Mouse (Mus musculus): ENCODE data around the gene Ttc22. TPM values are rescaled to one million over a fixed set of nuclear protein-coding genes. Genes with fewer than 3 reads are reported as not detected.

The Ttc22 gene
- total RNA-seq, 2 experiments from 2014 or later, result not detected

DNA sequence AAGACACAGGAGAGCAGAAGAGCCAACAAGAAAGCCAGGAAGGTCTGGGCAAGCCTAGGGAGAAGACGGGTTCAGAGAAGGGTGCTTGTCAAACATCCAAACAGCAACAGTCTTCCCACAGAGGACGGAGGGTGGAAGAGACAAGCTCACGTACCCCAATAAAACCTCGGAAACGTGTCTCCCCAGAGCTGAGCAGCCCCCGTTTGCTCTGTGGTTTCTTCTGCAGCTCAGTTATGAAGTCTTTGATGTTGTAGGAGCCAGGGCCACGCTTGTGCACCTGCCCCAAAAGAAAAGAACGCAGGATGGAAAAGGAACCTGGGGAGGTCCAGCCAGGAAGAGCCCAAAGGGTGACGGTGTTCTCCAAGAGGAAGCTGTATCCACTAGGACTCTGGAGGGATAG lies 7.4 kb upstream of the Ttc22 start:
- no peak for ATAC-seq (replicated peaks; ENCODE audit: poor library complexity)

DNA sequence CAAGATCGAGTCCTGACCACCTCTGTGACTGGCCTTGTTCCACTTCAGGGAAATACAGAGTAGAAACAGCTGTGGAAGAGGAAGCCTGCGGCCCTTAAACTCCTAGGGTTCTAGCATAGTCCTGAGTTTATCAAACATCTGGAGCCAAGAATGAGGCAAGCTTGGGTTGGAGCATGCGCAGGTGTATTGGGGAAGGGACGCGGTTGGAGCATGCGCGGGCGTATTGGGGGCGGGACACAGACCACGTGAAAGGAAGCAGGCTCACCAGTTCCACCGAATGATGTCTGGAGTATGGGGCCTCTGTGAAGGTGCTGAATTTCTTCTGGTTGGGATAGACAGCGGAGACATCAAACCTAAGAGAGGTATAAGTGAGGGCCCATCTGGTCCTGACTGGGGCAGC lies 6.6 kb upstream of the Ttc22 start:
- ATAC-seq (replicated peaks; ENCODE audit: poor library complexity), result no peak

GRCm38 (mm10) chr4:106617056-106617455 lies 5.2 kb upstream of the Ttc22 start, which contains the start of gene Lexm:
Gene Lexm (minus strand): TSS chr4:106617241.
- peak; percentile 38 for ATAC-seq (replicated peaks; ENCODE audit: poor library complexity)

GRCm38 (mm10) chr4:106618898-106619297 lies 3.3 kb upstream of the Ttc22 start:
- no peak for ATAC-seq (replicated peaks; ENCODE audit: poor library complexity)

DNA sequence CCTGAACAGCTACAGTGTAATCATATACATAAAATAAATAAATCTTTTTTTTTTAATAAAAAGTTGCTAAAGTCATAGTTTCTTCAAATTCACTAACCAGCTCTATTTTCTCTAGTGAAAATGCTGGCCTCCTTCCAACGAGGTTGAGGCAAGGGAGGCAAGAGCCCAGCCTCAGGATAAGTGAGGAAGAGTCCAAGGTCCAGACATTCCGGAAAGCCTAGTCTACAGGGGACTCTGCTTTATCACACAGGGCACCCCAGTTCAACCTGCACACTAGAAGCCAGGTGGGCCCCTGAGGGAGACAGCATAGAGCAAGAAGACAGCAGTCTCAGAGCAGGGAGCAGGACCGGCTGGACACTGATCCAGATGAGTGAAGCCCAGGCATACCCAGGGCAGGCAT lies 804 bp upstream of the Ttc22 start:
- no peak for ATAC-seq (replicated peaks; ENCODE audit: poor library complexity)

GRCm38 (mm10) chr4:106622712-106623111 lies 480 bp downstream of the Ttc22 start:
- ATAC-seq (replicated peaks; ENCODE audit: poor library complexity), result no peak

GRCm38 (mm10) chr4:106624271-106624670 lies 2.0 kb downstream of the Ttc22 start:
- ATAC-seq (replicated peaks; ENCODE audit: poor library complexity), result no peak

GRCm38 (mm10) chr4:106627809-106628208 lies 5.6 kb downstream of the Ttc22 start:
- no peak for ATAC-seq (replicated peaks; ENCODE audit: poor library complexity)

DNA sequence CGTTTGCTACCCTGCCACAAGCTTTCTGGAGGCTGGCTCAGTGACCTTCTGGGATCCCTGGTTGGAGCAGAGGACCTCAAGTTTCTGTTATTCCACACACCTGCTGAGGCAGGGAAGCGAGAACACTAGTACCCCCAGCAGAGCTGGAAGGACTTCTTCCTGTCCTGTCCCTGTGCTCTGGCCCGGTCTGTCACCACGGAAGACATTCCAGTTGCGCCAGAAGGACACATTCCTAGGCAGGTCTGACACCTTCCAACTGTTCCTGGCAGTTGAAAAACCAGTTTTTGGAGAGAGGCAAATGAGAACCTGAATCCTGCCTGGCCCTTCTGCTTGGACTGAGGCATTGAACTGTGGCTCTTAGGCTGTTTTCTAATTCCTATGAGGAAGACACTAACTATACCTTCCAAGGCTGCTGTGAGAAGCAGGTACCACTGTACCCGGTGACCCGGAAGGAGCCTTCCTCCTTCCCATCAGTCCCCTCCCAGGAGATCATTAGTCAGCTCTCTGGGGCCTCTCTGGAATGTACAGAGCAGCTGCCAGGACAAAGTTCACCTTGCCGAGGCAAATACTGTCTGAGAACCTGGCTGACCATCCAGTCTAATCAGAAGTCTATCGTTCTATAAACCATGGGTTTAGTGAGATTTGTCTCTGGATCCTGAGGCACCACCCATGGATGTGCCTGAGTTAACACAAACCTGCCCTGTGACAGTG lies 6.6 kb downstream of the Ttc22 start:
- no peak for ATAC-seq (replicated peaks; ENCODE audit: poor library complexity)

- ATAC-seq (replicated peaks; ENCODE audit: poor library complexity), result no peak
Observed at GRCm38 (mm10) chr4:106629374-106629773, 7.1 kb downstream of the Ttc22 start.

DNA sequence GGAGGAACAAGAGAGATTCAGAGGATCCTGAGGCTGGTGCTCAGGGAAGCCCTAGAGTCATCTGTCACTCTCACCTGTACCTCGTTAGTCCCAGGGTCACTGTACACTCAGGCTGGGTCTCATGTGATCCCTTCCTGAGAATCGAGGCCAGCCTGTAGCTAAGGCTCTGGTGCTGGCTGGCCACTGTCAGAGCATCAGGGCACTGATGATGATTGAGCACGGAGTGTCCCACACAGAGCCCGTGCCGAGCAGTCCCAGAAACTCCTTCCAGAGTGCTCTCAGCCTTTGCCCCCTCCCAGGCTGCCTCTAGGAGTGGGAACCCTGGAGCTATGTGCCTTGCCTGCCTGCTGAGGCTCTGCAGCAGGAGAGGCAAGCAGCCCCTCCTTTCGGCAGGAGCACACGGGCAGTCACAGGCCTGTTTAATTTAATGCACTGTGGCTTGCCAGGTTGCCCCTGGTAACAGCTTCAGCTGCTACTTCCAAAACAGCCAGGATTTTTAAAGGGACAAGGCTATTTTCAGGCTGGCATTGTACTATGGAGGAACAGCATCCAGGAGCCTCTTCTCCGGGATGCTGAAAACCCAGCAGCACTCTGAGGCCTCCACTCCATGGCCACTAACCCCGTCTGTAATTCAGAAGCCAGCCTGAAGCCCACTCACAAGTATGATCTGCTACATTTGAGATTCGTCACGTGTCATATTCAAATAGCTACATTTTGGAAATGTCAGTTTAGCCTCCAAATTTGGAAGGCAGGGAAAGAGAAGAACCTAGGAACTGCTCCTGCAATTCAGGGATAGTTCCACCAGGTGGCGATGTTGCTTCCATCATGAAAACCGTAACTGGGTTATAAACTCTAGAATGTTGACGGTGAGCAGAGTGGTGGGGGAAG lies 8.3 kb downstream of the Ttc22 start:
- peak; percentile 70 for ATAC-seq (replicated peaks; ENCODE audit: poor library complexity)

- ATAC-seq (replicated peaks; ENCODE audit: poor library complexity), result no peak
Observed at GRCm38 (mm10) chr4:106632313-106632712, 10.1 kb downstream of the Ttc22 start.

DNA sequence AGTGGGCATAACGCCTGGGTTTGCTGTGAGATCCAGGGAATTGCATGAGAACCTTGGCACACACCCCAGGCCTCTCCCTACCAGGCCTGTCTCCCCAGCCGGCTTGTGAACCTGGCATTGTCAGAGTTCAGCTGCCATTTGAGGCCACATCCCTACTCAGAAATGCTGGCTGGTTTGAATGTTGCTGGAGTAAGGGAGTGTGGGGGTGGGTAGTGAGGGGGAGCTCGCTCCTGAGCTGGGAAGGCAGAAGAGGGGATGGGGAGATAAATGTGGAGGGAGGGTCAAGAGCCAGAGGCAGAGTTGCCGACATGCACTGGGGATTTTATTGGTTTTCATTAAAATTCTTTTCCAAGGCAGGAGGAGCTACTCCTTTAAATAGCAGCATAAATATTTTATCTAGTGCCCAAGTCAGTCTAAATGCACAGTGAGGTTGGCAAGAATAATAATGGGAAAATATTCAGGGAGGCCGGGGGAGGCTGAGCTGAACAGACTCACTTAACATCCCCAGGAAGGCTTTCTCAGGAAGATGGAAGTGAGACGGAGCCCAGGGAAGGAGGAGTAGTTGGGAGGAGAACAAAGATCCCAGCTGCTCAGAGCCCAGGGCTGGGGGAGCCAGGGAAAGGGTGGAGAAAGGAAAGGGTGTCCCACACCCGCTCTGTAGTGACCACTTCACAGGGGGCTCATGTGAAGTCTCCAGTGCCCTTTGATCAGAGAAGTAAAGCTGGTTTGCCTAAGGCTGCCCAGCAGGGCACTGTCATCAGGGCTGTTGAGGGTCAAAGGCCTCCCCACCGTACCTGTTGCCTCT lies 11.3 kb downstream of the Ttc22 start:
- ATAC-seq (replicated peaks; ENCODE audit: poor library complexity), result no peak

- no peak for ATAC-seq (replicated peaks; ENCODE audit: poor library complexity)
Observed at GRCm38 (mm10) chr4:106634086-106634479, 11.9 kb downstream of the Ttc22 start.

DNA sequence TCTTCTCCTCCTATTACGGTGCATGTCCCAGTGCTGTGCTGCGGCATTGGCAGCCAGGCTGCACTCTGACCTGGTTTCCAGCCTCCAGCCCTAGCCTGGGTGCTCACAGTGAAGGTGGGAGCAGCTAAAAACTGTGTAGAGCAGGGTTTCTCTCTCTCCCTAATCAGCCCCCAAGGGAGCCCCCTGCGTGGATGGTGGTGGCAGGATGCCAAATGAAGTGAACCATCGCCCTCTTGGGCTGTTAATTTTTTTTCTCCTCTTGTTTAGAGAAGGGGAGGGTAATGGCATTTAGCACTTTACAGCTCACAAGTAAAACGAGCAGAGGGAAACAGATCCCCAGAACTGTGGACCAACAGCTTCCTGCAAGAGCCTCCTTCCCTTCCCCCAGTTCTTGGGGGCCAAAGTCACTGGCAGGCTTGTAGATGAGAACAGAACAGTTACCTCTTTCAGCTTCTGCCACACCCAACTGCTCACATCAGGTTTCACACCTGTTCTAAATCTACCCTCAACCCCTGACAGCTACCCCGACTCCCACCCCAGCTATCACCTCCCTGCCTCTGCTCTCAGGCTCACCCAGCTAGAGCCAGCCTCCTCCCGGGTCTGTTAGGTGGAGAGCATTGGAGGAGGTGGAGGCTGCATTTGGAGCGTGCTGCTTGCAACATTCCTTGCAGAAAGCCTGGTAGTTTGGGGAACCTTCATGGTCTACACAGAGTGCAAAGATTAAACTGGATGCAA lies 21.4 kb downstream of the Ttc22 start:
- no peak for ATAC-seq (replicated peaks; ENCODE audit: poor library complexity)

DNA sequence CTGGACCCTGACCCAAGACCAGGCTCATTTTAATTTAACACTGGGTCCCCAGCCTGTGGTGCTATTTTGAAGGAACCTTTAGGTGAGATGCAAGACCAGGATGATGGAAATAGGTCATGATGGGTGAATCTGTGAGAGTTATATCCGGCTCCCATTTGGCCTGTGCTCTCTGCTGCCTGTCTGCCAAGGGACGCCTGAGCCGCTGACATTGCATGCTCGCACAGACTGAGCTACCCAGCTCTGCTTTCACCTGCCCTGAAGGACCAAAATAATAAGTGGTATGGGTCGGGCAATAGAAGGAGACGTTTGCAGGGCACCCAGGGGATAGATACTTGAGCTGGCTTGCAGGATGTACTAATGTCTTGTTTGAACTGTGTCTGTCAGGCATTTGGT lies 22.0 kb downstream of the Ttc22 start:
- ATAC-seq (replicated peaks; ENCODE audit: poor library complexity), result no peak

- ATAC-seq (replicated peaks; ENCODE audit: poor library complexity), result no peak
Observed at GRCm38 (mm10) chr4:106645797-106646196, 23.6 kb downstream of the Ttc22 start.

DNA sequence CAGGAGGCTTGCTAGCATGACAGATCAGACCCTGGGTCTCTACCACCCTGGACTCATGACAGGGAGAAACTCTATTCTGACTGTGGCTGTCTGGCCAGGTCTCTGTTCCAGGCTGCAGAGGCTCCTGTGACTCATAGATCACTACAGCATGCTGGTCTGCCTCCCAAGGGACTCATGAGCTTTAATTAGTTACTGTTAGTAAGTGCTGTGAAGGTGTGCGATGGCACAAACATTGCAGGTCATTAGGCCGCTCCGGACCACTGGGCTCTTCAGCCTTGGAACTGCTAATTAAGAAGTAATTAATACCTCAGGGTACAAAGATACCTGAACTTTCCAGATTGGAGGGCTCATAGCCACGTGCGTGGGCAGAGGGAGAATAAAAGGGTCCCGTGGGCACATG lies 24.9 kb downstream of the Ttc22 start:
- no peak for ATAC-seq (replicated peaks; ENCODE audit: poor library complexity)

- peak; percentile 98 for ATAC-seq (replicated peaks; ENCODE audit: poor library complexity)
Observed at GRCm38 (mm10) chr4:106650833-106651527, 28.7 kb downstream of the Ttc22 start, which contains the start of gene Pars2. Gene Pars2 (plus strand): TSS chr4:106651069.

DNA sequence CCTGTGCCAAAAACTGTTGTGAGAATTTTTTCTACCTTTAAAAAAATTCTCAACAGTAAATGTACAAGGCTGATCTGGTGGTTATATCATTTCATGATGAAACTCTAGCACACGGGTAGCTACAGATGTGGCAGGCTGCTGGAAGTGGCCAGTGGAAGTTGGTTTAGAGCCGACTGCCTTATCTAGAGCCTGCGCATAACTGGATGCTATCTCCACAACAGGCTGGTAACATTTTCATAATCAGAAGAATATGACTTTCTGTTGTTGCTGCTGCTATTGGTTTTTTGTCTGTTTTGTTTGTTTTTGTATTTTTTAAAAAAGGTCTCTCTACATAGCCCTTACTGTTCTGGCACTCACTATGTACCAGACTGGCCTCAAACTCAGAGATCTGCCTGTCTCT lies 30.3 kb downstream of the Ttc22 start:
- ATAC-seq (replicated peaks; ENCODE audit: poor library complexity), result no peak
